Mouse (Mus musculus) fibroblast of lung, adult 2 months (primary cell): Measurements from ENCODE around the gene Cnksr2.

ENCODE experiments used
- DNase-seq: peaks from one replicate; pipeline ENCODE4 v3.0.0-alpha.2; 2011; ENCODE audit warnings: low read depth

The Cnksr2 gene

DNA sequence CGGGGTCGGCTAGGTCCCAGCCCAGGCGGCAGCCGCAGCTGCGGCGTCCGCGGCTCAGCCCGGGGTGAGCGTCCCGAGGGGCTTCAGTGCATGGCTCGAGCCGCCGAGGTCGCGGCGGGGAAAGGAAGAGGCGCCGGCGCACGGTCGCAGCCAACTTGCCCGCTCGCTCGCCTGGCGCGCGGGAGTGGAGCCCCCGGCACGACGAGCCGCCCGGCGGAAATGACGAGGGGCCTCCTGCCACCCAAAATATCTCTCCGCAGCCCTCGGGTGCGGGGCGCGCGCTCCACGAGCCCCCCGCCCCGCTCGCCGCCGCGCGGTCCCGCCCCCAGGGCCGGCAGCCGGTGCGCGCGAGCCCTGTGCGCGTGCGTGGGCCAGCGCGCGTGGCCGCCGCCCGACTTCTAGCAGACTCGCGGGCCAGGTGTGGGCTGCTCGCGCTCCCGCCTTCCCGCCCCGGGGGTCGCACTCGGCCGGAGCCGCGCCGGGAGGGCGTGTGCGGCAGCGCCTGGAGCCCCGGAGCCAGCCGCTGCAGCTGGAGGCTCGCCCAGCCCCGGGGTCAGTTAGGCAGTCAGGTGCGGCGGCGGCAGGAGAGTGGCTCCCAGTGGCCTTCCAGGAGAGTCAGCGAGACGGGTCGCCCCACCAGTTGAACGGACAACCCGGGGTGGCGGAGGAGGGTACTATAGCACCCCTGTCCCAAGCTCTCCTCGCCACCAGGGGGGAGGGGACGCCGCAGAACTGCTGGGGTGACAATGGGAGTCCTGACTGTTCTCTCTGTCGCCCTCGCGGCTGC, at the start of gene Cnksr2:
TSS of gene Cnksr2 (minus strand) at position 238 of the 787 bp plus-strand sequence.
- no peak for DNase-seq

DNA sequence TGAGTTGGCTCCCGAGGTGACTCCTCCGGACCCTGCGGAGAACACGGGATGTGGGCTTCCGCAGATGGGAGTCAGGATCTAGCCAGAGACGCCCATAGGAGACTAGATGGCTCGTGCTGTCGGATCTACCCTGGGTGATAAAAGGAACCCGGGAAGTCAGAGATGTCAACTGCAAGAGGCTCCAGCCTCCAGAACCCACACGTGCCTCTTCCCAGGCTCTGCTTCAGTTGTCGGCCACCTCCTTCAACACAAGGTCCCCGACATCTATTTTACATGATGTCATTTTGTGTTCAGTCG, 698 bp upstream of the Cnksr2 start:
- DNase-seq = no peak

DNA sequence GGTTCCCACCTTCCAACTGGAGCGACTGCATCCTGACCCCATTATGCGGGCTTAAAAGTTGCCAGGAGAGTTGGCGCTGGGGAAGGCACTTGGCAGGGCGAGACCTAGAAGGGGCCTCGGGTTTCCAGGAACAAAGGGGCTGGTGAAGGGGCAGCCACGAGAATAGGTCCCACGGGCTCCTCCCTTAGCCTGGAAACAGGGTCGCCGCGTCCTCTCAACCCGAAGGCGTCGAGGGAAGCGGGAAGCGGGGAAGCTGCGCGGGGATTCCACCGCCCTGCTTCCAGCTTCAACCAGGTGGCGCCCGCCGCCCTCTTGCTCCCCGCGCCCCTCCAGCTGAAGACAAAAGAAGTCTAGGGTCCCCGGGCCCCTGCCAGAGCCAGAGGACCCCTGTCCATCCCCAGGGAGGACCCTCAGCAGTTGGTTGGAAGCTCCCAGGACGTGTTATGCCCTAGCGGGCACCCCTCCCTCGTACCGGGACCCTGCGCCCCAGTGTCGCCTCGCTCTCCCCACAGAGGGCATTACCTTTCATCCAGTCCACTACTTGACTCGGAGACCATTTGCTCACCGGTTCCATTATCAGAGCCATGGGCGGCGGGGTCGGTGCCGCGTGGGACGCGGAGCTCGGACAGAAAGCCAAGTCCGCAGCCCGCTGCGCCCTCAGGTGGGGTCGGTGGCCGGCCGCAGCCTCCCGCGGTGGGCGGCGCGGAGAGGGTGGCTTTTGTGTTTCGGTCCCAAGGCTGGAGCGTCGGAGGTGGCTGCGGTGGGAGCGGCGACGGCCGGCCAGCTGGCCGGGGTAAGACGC, 638 bp downstream of the Cnksr2 start:
- no peak for DNase-seq

- DNase-seq = no peak
These were observed 1.4 kb downstream of the Cnksr2 start for GRCm38 (mm10) chrX:158041703-158042102.

GRCm38 (mm10) chrX:157951698-157952097, 91.4 kb downstream of the Cnksr2 start:
- DNase-seq = no peak

DNA sequence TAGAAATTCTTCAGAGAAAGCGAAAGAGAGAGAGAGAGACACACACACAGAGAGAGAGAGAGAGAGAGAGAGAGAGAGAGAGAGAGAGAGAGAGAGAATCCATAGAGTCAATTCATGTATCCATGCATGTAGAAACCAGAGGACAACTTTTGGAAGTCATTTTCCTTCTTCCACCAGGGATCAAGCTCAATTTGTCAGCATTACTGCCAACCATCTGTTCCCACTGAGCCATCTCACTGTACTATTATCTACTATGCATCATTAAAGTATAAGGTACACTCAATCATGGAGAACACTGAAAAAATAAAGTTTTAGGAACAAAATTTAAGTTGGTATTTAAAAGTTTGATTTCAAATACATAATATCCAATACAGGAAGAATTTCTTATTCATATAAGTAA, 93.8 kb downstream of the Cnksr2 start:
- no peak for DNase-seq

DNA sequence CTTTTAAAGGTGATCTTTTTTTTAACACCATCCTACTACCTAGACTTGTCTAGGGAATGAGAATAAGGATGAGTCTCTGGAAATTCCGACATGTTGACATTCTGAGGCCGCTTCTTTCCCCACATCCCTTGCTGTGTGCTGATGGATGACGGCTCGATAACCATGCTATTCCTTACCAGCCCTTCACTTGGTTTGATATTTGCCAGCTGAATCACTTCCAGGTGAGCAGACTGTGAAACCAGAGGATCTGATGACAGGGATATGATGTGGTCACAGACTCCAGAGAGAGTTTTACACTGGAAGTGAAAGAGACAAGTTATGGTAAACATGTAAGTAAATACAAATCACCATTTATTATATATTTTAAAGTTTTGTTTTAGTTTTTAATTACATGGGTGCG, 98.0 kb downstream of the Cnksr2 start:
- no peak for DNase-seq

DNA sequence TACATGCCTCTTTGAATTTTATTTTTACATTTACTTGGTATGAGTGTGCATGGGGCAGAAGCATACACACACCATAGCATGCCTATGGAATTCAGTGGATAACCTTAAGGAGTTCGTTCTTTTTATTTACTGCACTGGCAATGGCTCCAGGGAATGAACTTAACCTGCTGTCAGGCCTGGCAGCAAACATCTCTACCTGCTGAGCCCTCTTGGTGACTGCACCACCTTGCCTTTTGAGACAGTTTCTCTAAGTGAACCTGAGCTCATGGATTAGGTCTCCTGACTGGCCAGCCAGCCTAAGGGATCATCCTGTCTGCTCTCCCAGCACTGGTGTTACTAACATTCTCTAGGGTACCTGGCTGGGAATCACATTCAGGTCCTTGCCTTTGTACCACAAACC, 106.5 kb downstream of the Cnksr2 start:
- DNase-seq = no peak

- DNase-seq = no peak
These were observed 123.0 kb downstream of the Cnksr2 start for GRCm38 (mm10) chrX:157920093-157920492.

- no peak for DNase-seq
These were observed 213.1 kb downstream of the Cnksr2 start for GRCm38 (mm10) chrX:157829983-157830382.

DNA sequence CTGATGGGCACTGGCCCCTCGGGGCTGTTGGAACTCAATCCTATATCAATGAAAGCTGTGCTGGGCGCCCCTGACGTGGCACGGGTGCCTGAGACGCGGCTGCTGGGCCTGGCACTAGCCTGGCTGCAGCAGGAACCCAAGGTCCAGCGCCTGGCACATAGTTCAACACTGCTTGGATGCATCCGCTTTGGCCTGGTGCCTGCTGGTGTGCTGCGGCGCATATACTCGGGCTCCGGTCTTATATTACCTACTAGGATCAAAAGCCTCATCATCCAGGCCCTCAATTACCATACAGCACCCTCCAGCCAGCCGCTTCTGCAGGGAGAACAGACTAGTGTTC, 224.2 kb downstream of the Cnksr2 start:
- no peak for DNase-seq

GRCm38 (mm10) chrX:157818207-157818920, 224.7 kb downstream of the Cnksr2 start, which contains the start of gene Klhl34:
TSS of gene Klhl34 (plus strand) at chrX:157818435.
- DNase-seq = no peak

DNA sequence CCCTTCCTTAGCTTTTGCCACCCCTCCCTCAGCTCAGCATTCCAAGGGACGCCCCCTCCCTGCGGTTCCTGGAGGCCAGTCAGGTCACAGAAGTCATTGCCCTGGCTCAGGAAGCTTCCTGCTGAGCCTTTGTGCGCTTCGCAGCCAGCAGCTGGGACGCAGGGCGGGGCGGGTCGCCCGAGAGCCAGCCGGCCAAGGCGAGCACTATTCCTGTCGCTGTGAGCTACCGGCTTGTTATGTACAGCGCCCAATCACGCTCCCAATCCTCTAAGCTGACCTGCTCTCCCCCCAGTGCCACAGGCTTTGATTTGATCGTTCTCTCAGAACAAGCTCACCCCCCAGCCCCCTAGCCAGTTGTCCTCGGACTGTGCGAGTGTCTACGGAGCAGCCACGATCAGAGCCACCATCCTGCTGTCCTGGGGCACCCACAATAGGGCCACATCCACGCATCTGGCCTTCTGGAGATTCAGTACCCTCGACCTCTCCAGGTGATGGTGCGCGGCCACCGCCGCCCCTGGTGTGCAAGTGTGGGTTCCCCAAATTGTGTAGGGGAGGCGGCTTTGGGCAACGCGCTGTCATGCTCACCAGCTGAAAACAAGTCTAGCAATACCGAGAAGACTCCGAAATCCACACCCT, 225.4 kb downstream of the Cnksr2 start:
- no peak for DNase-seq

DNA sequence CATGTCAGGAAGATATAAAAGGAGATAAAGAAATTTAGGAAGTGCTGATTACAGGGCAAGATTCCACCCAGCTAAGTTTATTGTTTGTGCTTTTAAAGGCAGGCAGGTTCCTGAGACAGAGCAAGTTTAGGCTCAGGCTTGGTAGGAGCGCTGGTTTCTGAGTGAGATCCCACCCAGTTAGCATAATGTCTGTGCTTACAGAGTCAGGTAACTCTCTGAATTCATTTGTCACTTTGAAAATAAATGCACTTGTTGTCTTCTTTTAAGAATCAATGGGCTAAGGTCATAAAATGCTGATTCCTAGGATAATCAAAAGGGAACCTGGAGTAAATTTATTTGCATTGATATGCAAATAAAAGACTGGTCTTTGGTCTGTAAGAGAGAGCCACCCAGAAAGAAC, 233.4 kb downstream of the Cnksr2 start:
- DNase-seq = no peak

- DNase-seq = no peak
These were observed 241.4 kb downstream of the Cnksr2 start for GRCm38 (mm10) chrX:157801669-157802068.
